ENCODE assay signal across 7 mouse cellular contexts in the genomic region with DNA sequence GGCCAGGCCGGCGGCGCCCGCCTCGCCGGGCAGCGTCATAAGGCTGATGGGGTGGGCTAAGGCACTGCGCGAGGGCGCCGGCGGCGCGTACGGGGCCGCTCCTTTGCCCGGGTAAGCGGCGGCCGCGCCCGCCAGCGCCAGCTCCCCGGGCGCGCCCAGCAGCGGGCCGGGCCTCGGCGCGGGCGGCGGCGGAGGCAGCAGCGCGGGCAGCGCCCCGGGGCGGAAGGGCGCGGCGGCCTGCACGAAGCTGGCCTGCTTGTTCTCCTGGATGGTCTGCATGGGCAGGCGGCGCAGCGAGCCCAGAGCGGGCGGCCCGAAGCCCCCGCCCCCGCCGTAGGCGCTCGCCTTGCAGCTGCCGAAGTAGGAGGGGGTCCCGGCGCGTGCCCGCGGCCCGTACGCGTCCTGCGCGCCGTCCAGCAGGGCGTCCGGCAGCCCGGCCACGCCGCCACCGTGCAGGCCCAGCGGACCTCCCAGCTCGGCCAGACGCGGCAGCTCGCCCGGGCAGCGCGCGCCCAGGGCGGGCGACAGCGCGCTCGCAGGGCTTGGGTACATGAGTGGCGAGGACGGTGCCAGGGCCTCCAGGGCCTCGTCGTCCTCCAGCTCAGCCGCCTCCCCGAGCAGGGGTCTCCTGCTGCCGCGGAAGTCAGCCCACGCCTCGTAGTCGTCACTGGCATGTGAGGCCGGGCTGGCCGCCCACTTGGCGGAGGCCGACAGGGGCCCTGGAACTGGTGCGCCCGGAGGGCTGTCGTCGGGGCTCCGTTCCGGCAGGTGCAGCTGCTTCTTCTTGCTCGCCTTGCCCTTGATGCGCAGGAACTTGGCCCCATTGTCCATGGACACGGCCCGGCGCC. TPM values are rescaled to one million over a fixed set of nuclear protein-coding genes. Genes with fewer than 3 reads are reported as not detected.
DNase-seq lines count a peak whose midpoint lies in the region; ATAC-seq and TF ChIP-seq lines count a peak whose summit lies in the region.

No protein-coding gene starts in this region.

- H3K27me3 ChIP-seq in forebrain, embryonic 16.5 days (replicated peaks; ENCODE audit: control insufficient read depth, insufficient read depth, low read length) = peaks cover 4% of the 10 kb centered on the region; the same call in 1 of the 2 replicates
- H3K27me3 ChIP-seq in limb, embryonic 12.5 days = peaks cover 99% of the 10 kb centered on the region
- peaks cover 30% of the 10 kb centered on the region for H3K27me3 ChIP-seq in small intestine, adult 2 months (ENCODE audit: control insufficient read depth, insufficient read depth, low read length)

- peak overlapping the region; percentile 56 for H3K9ac ChIP-seq in forebrain, embryonic 16.5 days (replicated peaks; ENCODE audit: low read depth, low read length)
- H3K9ac ChIP-seq in limb, embryonic 12.5 days (replicated peaks) = peak overlapping the region; percentile 40; the same call in 1 of the 2 replicates

- H3K4me1 ChIP-seq in forebrain, embryonic 16.5 days (replicated peaks; ENCODE audit: control insufficient read depth, insufficient read depth, low read length) = peaks cover 79% of the 10 kb centered on the region
- H3K4me1 ChIP-seq in limb, embryonic 12.5 days (replicated peaks) = peaks cover 39% of the 10 kb centered on the region
- H3K4me1 ChIP-seq in small intestine, adult 2 months (ENCODE audit: control insufficient read depth, insufficient read depth, insufficient read length, low read length) = peaks cover 33% of the 10 kb centered on the region

- WGBS in forebrain, embryonic 16.5 days = 2% methylated on average over 88 of the region's 112 CpGs
- WGBS in limb, embryonic 12.5 days = 2% methylated on average over 101 of the region's 112 CpGs
- WGBS in small intestine, adult 2 months = 2% methylated on average over 112 of the region's 112 CpGs

- peak overlapping the region; percentile 48 for H3K4me2 ChIP-seq in forebrain, embryonic 16.5 days (ENCODE audit: low read length)
- peak overlapping the region; percentile 75 for H3K4me2 ChIP-seq in limb, embryonic 12.5 days

- peak overlapping the region; percentile 24 for H3K4me3 ChIP-seq in forebrain, embryonic 16.5 days (replicated peaks; ENCODE audit: low read length)
- H3K4me3 ChIP-seq in limb, embryonic 12.5 days (replicated peaks) = peak overlapping the region; percentile 49
- peak overlapping the region; percentile 40 for H3K4me3 ChIP-seq in small intestine, adult 2 months (ENCODE audit: low read depth, low read length)

- peak; percentile 34 for DNase-seq in lung, postnatal 10 days
- no peak for DNase-seq in lung, postnatal 25 days (ENCODE audit: low spot score)
- DNase-seq in frontal cortex, postnatal 36 days (ENCODE audit: low spot score in 2 of 2) = no peak
- DNase-seq in natural killer cell, adult 2 months (ENCODE audit: low spot score in 2 of 2) = no peak

- H3K36me3 ChIP-seq in forebrain, embryonic 16.5 days (ENCODE audit: control insufficient read depth, insufficient read depth) = no peaks in the 10 kb centered on the region
- H3K36me3 ChIP-seq in limb, embryonic 12.5 days = no peaks in the 10 kb centered on the region
- no peaks in the 10 kb centered on the region for H3K36me3 ChIP-seq in small intestine, adult 2 months (ENCODE audit: control insufficient read depth, insufficient read depth, low read length)

- peak overlapping the region; percentile 51 for H3K27ac ChIP-seq in forebrain, embryonic 16.5 days (ENCODE audit: low read length)
- no peak overlapping the region for H3K27ac ChIP-seq in limb, embryonic 12.5 days
- no peak overlapping the region for H3K27ac ChIP-seq in small intestine, adult 2 months (ENCODE audit: insufficient read depth, low read depth, low read length)

- no peak for TF ChIP-seq CTCF in small intestine, adult 2 months (IDR thresholded peaks at IDR 0.05; ENCODE audit: extremely low read depth, insufficient read length, insufficient replicate concordance, low read depth, low read length)

- peak; percentile 24 for ATAC-seq in forebrain, embryonic 16.5 days
- no peak for ATAC-seq in limb, embryonic 12.5 days (ENCODE audit: insufficient number of reproducible peaks, insufficient read depth, low FRiP score, low TSS enrichment, low read depth)

- H3K9me3 ChIP-seq in forebrain, embryonic 16.5 days (ENCODE audit: control insufficient read depth, low read length) = no peaks in the 10 kb centered on the region
- H3K9me3 ChIP-seq in limb, embryonic 12.5 days = no peaks in the 10 kb centered on the region

- no peak for TF ChIP-seq POLR2A in small intestine, adult 2 months (IDR thresholded peaks at IDR 0.05; ENCODE audit: low read depth, low read length)

RNA-seq across cellular contexts. Expression of a gene that starts 18.7 kb away (rescaled TPM):
- polyA plus RNA-seq in forebrain, embryonic 16.5 days (2015; fragmentation: Nextera tagmentation; extraction: Ambion mirVana) = 3.6 and 3.7 TPM in 2 replicates
- polyA plus RNA-seq in limb, embryonic 12.5 days (2016; fragmentation: Nextera tagmentation; extraction: Ambion mirVana) = 0.10 TPM in 1 of 2 replicates, not detected in the other
- 7.2 and 38.9 TPM in 2 replicates for polyA plus RNA-seq in small intestine, adult 2 months (2012; rRNA removed)
